Mouse (Mus musculus) testis, adult 2 months (tissue): ENCODE measurements at regions not wholly inside any gene's neighbourhood (a gene's known extent, or its start where the extent isn't known, plus 50 kb on each side); places are given as distances from the start of the nearest gene placed in this dataset.

Experiments
- CTCF ChIP-seq: fragments of 200-500 bp; IDR thresholded peaks from 2 replicates; pipeline ENCODE4 v1.5.1; 2012; ENCODE audit warnings: low read depth, mild to moderate bottlenecking, inconsistent platforms, low read length, moderate library complexity; ENCODE audit not compliant: control insufficient read depth, insufficient read depth, insufficient replicate concordance
- POLR2A ChIP-seq: fragments of 200-500 bp; IDR thresholded peaks from 2 replicates; pipeline ENCODE4 v1.6.1; 2012; ENCODE audit warnings: low read depth, mild to moderate bottlenecking, inconsistent platforms, low read length, moderate library complexity; ENCODE audit not compliant: control insufficient read depth

GRCm38 (mm10) chr1:122007749-122008148 lies 440.0 kb upstream of the Ddx18 start:
- peak; percentile 22; the same call in 1 of the 2 replicates for TF ChIP-seq CTCF
- TF ChIP-seq POLR2A: no peak
